Mouse (Mus musculus) layer of hippocampus, adult 9-10 months (tissue): Measurements from ENCODE around the gene Net1.
A peak's percentile ranks its signal among the peaks of the same experiment; 100 is the strongest.
"Not testable (repeated sequence)": the region's sequence is repeated elsewhere in the genome, so short reads cannot be mapped to it uniquely, and the experiment has no call there.

ENCODE experiments used
- DNase-seq: peaks from one replicate; pipeline ENCODE4 v3.0.0; 2022; ENCODE audit warnings: low spot score

Net1 gene

DNA sequence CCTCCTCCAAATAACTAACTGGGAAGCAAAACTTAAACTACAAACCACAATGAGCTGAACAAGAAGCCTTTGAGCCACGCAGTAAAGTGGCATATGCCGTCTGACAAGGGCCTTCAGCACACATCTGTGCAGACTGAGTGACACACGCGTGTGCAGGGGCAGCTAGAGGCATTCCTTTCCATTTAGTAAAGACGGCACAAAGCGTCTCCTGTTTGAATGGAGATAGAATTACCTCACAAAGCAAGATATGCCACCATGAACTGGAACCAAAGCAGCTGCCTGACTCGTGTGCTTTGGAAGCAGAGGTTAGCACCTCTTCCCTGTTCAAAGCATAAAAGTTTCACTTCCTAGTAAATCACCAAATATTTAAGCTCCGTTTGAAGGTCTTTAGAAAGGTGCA is 28.0 kb downstream of the Net1 start:
- DNase-seq: no peak

DNA sequence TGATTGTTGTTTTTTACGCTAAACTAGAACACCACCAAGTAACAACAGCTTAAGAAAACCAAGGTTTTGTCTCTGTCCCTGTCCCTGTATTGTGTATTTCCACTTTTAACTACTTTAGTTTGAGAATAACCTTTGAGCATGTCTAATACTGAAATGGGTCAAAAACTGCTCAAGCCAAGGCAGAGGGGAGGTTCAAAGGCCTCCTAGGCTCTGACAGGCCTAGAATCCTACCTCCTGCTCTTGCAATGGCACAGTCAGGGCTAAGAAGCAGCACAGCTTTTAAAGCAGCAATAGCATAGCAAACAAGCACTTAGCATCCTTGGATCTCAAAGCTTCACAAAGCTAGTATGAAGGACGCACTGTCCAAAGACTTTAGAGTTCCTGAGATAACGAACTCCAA is 28.9 kb downstream of the Net1 start:
- DNase-seq: no peak

- DNase-seq: no peak
Observed at GRCm38 (mm10) chr13:3886663-3887062, 31.4 kb downstream of the Net1 start.

- DNase-seq: no peak
Observed at GRCm38 (mm10) chr13:3877679-3878220, 40.3 kb downstream of the Net1 start.

DNA sequence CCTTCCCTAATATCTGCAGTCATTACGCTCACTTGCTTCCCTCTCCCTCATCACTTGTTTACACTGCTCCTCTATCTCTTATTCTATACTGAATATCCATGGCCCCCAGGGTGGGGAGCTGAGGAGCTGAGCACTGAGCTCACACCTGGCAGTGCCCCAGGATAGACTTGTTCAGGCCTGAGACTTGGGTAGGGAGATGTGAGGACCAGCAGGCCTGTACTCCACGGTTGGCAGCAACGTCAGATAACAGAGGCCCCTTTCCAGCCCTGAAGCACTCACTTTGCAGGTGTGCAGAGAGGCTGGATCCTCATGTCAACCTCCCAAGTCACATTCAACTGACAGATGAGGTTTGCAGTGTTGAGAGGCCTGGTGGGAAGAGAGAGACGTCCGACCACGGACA is 40.8 kb downstream of the Net1 start:
- no peak for DNase-seq

GRCm38 (mm10) chr13:3876448-3876847 is 41.6 kb downstream of the Net1 start:
- DNase-seq: peak; percentile 39

DNA sequence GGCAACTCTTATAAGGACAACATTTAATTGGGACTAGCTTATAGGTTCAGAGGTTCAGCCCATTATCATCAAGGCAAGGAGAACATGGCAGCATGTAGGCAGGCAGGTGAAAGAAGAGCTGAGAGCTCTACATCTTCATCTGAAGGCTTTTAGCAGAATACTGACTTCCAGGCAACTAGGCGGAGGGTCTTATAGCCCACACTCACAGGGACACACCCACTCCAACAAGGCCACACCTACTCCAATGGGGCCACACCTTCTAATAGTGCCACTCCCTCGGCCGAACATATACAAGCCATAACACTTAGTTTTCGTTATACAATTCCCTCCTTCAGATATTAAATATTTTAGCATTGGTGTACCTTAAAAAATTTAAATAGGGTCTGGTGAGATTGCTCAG is 45.2 kb downstream of the Net1 start:
- no peak for DNase-seq

GRCm38 (mm10) chr13:3869901-3870300 is 48.1 kb downstream of the Net1 start:
- no peak for DNase-seq

- no peak for DNase-seq
Observed at GRCm38 (mm10) chr13:3867158-3867557, 50.9 kb downstream of the Net1 start.

- no peak for DNase-seq
Observed at GRCm38 (mm10) chr13:3866355-3867052, 51.5 kb downstream of the Net1 start.

DNA sequence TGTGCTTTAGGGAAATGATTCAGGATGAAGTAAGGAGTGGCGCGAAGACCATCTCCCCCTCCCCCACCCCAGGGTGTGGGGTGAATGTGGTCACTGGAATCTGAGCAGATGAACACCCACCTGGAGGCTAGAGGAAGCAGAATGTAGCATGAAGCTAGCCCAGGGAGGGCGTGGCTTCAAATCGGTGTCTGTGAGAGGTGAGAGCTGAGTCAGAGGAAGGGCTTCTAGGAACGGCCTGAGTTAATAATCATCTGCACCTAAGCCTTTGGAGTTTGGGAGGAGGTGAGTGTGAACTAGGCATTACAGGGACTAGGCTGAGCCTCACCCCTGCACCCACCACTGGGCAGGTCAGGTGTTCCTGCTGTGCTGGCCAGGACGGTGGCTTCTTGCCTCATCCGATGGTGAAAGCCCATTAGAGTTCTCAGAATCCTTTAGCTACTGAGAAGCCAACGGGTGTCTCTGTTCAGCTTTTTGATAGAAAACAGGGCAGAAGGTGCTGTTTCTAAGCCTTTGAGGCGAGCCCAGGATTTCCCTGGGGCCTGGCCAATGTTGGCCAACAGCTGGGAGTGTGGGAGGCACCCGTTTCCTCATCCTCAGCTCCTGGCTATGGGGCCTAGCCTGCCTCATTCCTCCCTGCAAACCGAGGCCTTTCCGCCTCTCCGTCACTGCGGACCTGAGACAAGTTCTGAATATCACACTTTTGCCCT is 52.2 kb downstream of the Net1 start:
- no peak for DNase-seq

DNA sequence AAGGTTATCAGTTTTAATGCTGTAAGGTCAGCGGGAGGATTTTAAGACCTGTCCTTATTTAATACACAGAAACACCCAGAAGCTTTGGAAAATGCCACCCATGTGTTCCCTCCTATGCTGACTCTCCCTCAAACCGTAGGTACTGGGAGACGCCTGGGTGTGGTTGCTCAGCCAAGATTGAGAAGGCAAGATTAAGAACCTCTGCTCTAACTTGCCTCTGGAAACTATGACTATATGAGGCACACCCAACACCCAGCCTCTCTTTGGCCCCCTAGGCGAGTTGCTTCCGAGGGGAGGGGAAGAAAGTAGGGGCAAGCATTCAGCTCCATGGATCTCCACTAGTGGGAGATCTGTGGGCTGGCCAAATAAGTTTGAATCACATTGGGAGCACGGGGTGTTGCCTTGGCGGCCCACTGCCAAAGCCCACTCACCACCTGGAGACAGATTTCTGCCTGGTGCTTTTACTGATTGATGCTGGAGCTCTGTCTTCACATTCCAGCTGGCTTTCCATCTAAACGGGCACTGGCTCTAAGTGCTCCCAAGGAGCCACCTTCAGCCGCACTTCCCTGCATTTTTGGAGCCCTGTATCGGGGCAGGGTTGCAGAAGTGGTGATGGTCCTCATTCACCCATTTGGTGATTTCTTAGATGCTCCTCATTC is 55.0 kb downstream of the Net1 start:
- no peak for DNase-seq

DNA sequence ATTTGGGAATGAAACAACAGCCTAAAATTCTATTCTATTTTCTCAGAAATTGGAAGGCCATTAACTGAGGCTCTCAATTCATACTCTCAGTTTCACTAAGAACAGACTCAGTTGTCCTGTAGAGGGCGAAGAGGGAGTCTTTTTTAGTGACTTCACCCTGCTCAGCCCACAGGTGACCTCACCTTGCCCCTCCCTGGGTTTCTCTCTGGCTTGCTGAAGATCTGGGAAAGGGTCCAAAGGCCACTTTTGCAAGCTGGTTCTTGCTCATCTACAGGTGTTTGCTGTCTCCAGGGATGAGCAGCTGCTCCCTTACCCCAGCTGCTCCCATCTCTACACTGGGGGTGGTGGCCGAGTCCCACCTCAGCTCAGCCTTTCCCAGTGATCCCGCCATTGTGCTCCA is 55.7 kb downstream of the Net1 start:
- DNase-seq: no peak

DNA sequence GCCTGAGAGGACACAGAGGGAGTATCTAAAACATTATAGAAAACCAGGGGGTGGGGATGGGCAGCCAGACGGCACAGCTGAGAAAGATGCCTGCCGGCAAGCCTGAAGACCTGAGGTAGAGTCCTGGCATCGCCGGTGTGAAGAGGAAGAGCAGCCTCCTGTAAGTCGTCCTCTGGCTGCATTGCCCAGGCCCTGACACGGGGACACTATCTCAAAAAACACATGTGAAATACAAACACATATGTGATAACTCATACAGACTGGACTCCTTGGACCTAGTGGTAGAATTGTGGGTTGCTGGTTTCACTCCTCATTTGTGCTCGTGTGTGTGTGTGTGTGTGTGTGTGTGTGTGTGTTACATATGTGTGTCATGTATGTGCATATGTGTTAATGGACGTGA is 56.8 kb downstream of the Net1 start:
- DNase-seq: no peak

- no peak for DNase-seq
Observed at GRCm38 (mm10) chr13:3856252-3856651, 61.8 kb downstream of the Net1 start.

DNA sequence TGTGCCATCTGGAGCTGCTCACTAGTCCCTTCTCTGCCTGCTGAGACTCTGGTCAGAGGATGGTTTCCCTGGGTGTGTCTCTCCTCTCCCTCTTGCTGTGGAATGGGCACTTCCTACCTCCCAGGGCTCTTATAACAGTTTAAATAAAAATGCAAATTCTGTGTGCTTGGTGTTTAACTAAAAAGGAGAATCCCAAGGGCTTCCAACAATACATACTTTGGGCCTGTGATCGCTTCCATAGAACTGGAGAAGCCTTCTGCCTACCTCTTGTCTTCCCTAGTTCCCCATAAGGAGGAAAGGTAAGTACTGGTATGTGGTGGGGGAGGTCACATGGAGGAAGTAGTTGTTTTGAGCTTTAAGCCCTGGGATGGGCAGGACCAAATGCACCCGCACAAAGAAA is 63.2 kb downstream of the Net1 start:
- no peak for DNase-seq

- DNase-seq: not testable (repeated sequence)
Observed at GRCm38 (mm10) chr13:3853648-3854333, 64.2 kb downstream of the Net1 start, which contains the start of gene Calm5. Gene Calm5, plus strand, starts transcription at chr13:3854173.

- DNase-seq: no peak
Observed at GRCm38 (mm10) chr13:3850330-3850729, 67.7 kb downstream of the Net1 start.

DNA sequence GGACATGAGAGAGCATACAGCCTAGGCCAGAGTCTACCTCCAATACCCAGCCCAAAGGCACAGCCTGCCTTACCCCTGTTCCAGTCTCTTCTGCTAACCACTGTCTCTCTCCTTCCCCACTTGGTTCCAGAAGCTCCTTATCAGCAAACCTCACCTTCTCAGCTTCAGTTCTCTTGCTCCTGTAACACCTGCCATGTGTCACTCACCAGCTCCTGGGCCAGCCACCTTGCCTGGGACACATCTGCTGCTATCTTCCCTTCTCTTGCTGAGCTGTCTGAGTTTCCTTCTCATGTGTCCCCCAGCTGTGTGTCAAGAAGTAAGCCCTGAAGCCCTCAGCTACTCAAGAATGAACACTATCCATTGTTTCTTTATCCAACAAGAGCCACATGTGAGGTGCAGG is 77.4 kb downstream of the Net1 start:
- not testable (repeated sequence) for DNase-seq

GRCm38 (mm10) chr13:3837312-3837807 is 80.7 kb downstream of the Net1 start, which contains the start of gene Calm4:
Gene Calm4, plus strand, starts transcription at chr13:3837757.
- DNase-seq: not testable (repeated sequence)

GRCm38 (mm10) chr13:3833644-3834043 is 84.4 kb downstream of the Net1 start:
- not testable (repeated sequence) for DNase-seq

DNA sequence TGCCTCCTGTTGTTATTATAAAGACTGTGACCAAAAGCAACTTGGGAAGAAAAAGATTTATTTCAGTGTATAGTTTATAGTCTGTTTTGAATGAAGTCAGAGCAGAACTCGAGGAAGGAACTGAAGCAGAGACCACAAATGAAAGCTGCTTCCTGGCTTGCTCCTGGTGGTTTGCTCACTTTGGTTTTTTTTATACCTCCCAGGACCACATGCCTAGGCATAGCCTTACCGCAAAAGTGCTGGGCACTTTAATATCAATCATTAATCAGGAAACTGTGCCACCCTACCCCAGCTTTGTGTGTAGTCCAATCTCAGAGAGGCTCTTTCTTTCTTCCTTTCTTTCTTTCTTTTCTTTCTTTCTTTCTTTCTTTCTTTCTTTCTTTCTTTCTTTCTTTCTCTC is 85.6 kb downstream of the Net1 start:
- DNase-seq: no peak
